Mouse (Mus musculus) intestine, postnatal 0 days (tissue): ENCODE results near the gene Coq10b. TPM values are rescaled to one million over a fixed set of nuclear protein-coding genes. Genes with fewer than 3 reads are reported as not detected.

ENCODE experiments used
- ATAC-seq: fragments of 200-750 bp; cut with Nextera tagmentation; 2 replicates; pipeline ENCODE4 v1.8.0; 2017; ENCODE audit warnings: mild to moderate bottlenecking, moderate TSS enrichment, moderate library complexity
- H3K27ac ChIP-seq: fragments of 300-500 bp; sonication (generic); 2 replicates; pipeline ENCODE4 v1.5.1; 2014; ENCODE audit warnings: mild to moderate bottlenecking, low read depth, low read length, moderate library complexity
- H3K27me3 ChIP-seq: fragments of 300-500 bp; sonication (generic); replicated peaks from 2 replicates; pipeline ENCODE4 v1.6.1; 2014; ENCODE audit warnings: low read length, mixed read lengths; ENCODE audit not compliant: control insufficient read depth, insufficient read depth
- H3K36me3 ChIP-seq: fragments of 300-500 bp; sonication (generic); 2 replicates; pipeline ENCODE4 v1.6.1; 2014; ENCODE audit warnings: mild to moderate bottlenecking, moderate library complexity; ENCODE audit not compliant: control insufficient read depth, insufficient read depth
- H3K4me1 ChIP-seq: fragments of 300-500 bp; sonication (generic); replicated peaks from 2 replicates; pipeline ENCODE4 v1.6.1; 2014; ENCODE audit warnings: antibody characterized with exemption, low read length, mixed read lengths; ENCODE audit not compliant: control insufficient read depth, insufficient read depth
- H3K4me2 ChIP-seq: fragments of 300-500 bp; sonication (generic); replicated peaks from 2 replicates; pipeline ENCODE4 v1.6.1; 2014; ENCODE audit warnings: low read depth, mild to moderate bottlenecking, moderate library complexity
- H3K4me3 ChIP-seq: fragments of 300-500 bp; sonication (generic); 2 replicates; pipeline ENCODE4 v1.5.1; 2014; ENCODE audit warnings: low read depth, low read length
- H3K9ac ChIP-seq: fragments of 300-500 bp; sonication (generic); 2 replicates; pipeline ENCODE4 v1.6.1; 2014; ENCODE audit warnings: mild to moderate bottlenecking, low read depth, low read length
- H3K9me3 ChIP-seq: fragments of 300-500 bp; sonication (generic); 2 replicates; pipeline ENCODE4 v1.6.1; 2016; ENCODE audit warnings: mixed run types; ENCODE audit not compliant: control insufficient read depth
- CTCF ChIP-seq: sonication (generic); IDR thresholded peaks from 2 replicates; pipeline ENCODE4 v1.5.1; 2016; ENCODE audit warnings: low read depth, mild to moderate bottlenecking, control low read depth, antibody characterized with exemption, moderate library complexity
- WGBS: fragments of 180-500 bp; shearing (Covaris S2); extraction: QIAGEN DNeasy Blood & Tissue Kit; methylation state at CpG from one replicate; pipeline ENCODE4 v1.1.7; 2014; 5-methylcytosine and 5-hydroxymethylcytosine counted together
- polyA plus RNA-seq: library from polyadenylated mRNA; unstranded; fragments of >200 nt; fragmentation: Nextera tagmentation; extraction: Ambion mirVana; gene quantifications from 2 replicates; pipeline ENCODE4 v1.2.1, GENCODE M21; 2015

Gene Coq10b
- polyA plus RNA-seq, 1 experiment from 2014 or later, result 25.8 TPM

DNA sequence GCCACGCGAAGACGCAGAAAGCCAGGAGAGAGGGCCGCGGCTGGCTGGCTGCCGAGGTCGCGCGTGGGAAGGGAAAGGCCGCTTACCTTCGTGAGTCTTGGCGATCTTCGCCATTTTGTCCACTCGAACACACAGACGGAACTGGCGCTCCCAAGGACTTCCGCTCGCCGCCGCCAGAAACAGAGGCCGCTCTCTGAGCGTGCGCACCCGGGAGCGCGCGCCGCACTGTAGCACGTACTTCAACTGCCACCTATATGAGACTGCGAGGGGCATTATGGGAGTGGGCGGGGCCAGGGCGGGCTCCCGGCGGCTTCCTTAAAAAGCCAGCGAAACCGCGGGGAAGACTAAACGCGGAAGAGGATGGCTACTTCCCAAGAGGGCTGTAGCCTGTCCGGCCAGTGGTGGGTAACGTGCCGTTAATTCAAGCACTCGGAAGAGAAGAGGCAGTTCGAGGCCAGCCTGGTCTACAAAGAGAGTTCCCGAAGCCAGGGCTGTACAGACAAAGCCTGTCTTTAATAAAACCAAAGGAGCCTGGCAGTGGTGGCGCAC lies 25.2 kb upstream of the Coq10b start, which contains the start of gene Sf3b1:
TSS of gene Sf3b1 (minus strand) at position 229 of the 549 bp plus-strand sequence.
- Histone ChIP-seq H3K36me3 (no peaks in the 10 kb centered on the region), H3K4me3 (peak within 1 kb of the TSS; percentile 94), H3K9ac (peak within 1 kb of the TSS; percentile 98), H3K4me1 (0 out of 2 replicates have a peak, but pooled peaks cover 2% of the 10 kb centered on the region), H3K9me3 (no peaks in the 10 kb centered on the region), H3K27me3 (no peaks in the 10 kb centered on the region), H3K4me2 (peak within 1 kb of the TSS; percentile 70), H3K27ac (peak within 1 kb of the TSS; percentile 96)
- ATAC-seq, result peak; percentile 98
- no peak for TF ChIP-seq CTCF
- WGBS, result 1% methylated on average over 46 of the region's 46 CpGs

DNA sequence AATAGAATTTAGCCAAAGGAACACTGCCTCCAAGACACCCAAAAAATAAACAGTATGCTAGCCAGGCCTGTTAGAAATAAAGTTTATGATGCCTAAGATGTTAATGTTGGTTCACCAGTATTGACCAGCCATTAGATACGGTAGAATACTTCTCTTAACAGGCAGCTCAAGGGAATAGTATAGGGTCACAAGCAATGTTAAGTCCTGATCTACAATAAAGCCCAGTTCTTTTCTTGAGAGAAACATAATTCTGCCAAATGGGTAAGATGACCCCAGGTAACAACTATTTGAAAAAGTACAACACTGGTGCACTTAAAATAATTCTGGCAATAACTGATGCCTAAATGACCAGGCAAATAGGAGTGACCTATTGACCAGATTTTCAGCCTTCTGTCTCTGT lies 24.6 kb upstream of the Coq10b start:
- no peak overlapping the region for H3K27ac ChIP-seq
- H3K9me3 ChIP-seq, result no peaks in the 10 kb centered on the region
- no peaks in the 10 kb centered on the region for H3K36me3 ChIP-seq
- H3K4me2 ChIP-seq, result peak overlapping the region; percentile 54
- H3K9ac ChIP-seq, result no peak overlapping the region; the same call in 1 of the 2 replicates
- peak overlapping the region; percentile 94; the same call in 1 of the 2 replicates for H3K4me3 ChIP-seq
- H3K27me3 ChIP-seq, result no peaks in the 10 kb centered on the region
- 94% methylated on average over 1 of the region's 1 CpGs for WGBS
- TF ChIP-seq CTCF, result no peak
- ATAC-seq, result no peak
- no peaks in the 10 kb centered on the region for H3K4me1 ChIP-seq

DNA sequence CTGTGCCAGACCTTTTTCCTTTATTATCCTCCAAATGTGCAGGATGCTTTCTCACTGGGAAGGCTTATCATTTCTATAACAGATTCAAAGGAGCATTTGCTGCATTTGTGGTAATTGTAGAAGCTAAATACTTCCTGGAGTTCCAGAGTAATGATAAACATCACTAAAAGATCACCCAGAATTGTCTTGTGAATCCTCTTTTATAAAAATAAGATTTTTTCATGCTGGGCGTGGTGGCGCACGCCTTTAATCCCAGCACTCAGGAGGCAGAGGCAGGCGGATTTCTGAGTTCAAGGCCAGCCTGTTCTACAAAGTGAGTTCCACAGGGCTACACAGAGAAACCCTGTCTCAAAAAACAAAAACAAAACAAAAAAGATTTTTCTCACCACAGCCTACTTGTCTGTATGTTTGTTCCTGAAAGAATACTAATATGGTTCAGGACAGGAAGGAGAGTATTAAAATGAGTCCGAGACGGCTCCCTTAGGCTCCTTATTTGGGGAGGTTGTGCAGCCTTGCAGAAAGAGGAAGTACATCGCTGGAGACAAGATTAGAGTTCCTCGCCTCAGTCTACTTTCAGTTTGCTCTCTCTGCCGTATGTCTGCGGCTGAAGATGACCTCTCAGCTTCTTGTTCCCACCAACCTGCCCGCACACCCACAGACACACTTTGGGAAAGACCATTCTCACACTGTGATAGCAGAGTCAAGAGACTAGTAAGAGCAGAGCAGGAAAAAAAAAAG lies 23.9 kb upstream of the Coq10b start:
- no peak for ATAC-seq
- TF ChIP-seq CTCF, result no peak
- H3K9me3 ChIP-seq, result no peaks in the 10 kb centered on the region
- no peaks in the 10 kb centered on the region for H3K4me1 ChIP-seq
- peak overlapping the region; percentile 50; the same call in 1 of the 2 replicates for H3K27ac ChIP-seq
- 65% methylated on average over 11 of the region's 11 CpGs for WGBS
- no peak overlapping the region for H3K4me3 ChIP-seq
- no peak overlapping the region for H3K9ac ChIP-seq
- H3K27me3 ChIP-seq, result no peaks in the 10 kb centered on the region
- no peaks in the 10 kb centered on the region for H3K36me3 ChIP-seq
- peak overlapping the region; percentile 24 for H3K4me2 ChIP-seq

DNA sequence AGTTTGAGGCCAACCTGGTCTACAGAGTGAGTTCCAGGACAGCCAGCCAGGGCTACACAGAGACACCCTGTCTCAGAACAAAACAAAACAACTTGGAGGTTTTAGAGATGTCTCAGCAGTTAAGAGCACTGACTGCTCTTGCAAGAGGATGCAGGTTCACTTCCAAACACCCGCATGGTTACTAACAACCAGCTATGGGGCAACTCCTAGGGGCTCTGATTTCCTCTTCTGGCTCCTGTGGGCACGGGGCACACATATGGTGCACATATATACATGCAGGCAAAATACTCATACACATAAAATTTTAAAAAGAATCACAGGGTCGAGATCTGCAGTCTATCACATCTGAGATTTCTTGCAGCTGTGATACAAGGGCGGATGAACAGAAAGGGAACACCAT lies 23.1 kb upstream of the Coq10b start:
- WGBS, result 73% methylated on average over 4 of the region's 4 CpGs
- no peaks in the 10 kb centered on the region for H3K27me3 ChIP-seq
- no peak for TF ChIP-seq CTCF
- no peaks in the 10 kb centered on the region for H3K36me3 ChIP-seq
- no peak for ATAC-seq
- no peaks in the 10 kb centered on the region for H3K9me3 ChIP-seq
- no peak overlapping the region for H3K4me3 ChIP-seq
- no peaks in the 10 kb centered on the region for H3K4me1 ChIP-seq
- H3K4me2 ChIP-seq, result peak overlapping the region; percentile 24; the same call in 1 of the 2 replicates
- H3K9ac ChIP-seq, result no peak overlapping the region
- no peak overlapping the region for H3K27ac ChIP-seq

DNA sequence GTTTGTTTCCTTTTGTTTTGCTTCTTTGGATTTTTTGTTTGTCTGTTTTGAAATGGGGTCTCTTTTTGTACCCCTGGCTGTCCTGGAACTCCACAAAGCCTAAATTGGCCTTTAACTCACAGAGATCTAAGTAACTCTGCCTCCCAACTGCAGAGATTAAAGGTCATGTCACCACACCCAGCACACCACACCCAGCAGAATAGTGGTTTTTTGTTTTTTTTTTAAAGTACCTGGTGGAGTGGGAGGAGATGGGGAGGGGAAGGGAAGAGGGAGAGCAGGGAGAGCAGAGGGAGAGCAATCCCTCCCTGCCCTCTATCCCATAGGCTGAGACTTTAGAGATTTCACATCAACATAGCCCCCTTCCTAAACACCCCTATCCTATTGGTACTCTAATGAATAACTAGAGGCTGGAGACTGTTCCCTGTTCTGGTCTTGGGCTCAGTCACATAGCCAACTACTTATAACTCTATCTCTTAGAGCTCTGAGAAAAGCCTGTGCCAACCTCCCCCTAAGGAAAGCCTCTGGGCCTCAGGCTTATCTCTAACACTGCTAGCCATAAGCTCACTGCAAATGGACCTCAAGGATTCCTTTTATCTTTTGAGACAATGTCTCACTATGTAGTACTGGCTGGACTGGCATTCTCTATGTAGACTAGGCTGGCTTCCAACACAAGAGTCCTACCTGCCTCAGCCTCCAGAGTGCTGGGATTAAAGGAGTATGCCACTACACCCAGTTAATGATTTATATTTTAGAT lies 21.4 kb upstream of the Coq10b start:
- TF ChIP-seq CTCF, result no peak
- H3K27ac ChIP-seq, result no peak overlapping the region
- ATAC-seq, result no peak
- H3K4me3 ChIP-seq, result no peak overlapping the region
- no peaks in the 10 kb centered on the region for H3K9me3 ChIP-seq
- H3K27me3 ChIP-seq, result no peaks in the 10 kb centered on the region
- no peak overlapping the region for H3K4me2 ChIP-seq
- H3K9ac ChIP-seq, result no peak overlapping the region
- no peaks in the 10 kb centered on the region for H3K4me1 ChIP-seq
- H3K36me3 ChIP-seq, result no peaks in the 10 kb centered on the region

GRCm38 (mm10) chr1:55039944-55040343 lies 12.6 kb upstream of the Coq10b start:
- Histone ChIP-seq H3K27me3 (no peaks in the 10 kb centered on the region), H3K36me3 (no peaks in the 10 kb centered on the region), H3K9me3 (0 out of 2 replicates have a peak, but pooled peaks cover 6% of the 10 kb centered on the region), H3K27ac (no peak overlapping the region), H3K4me2 (no peak overlapping the region), H3K9ac (no peak overlapping the region), H3K4me1 (no peaks in the 10 kb centered on the region), H3K4me3 (no peak overlapping the region)
- TF ChIP-seq CTCF, result no peak
- no peak for ATAC-seq
- 92% methylated on average over 1 of the region's 1 CpGs for WGBS
